Mouse (Mus musculus): ENCODE data around the gene Bahcc1.

GRCm38 (mm10) chr11:120263176-120263575 lies 30.4 kb downstream of the Bahcc1 start:
- TF ChIP-seq MAFK (IDR thresholded peaks at IDR 0.05; ENCODE audit: insufficient read depth, low read depth, low read length) (no peak), HCFC1 (IDR thresholded peaks at IDR 0.05; ENCODE audit: borderline replicate concordance, insufficient read depth, low read length) (no peak), CHD2 (IDR thresholded peaks at IDR 0.05; ENCODE audit: low read depth, low read length) (no peak), ZC3H11A (IDR thresholded peaks at IDR 0.05; ENCODE audit: borderline replicate concordance, low read depth, low read length) (no peak)

All from ES-E14 (cell line).